Mouse (Mus musculus) spleen, postnatal 36 days (tissue): ENCODE measurements around the gene Atg5.
"Not testable (repeated sequence)": the region's sequence is repeated elsewhere in the genome, so short reads cannot be mapped to it uniquely, and the experiment has no call there.

ENCODE experiments used
- DNase-seq, 2 experiments: peaks; one replicate each; pipeline ENCODE4 v3.0.0; 2022; ENCODE audit warnings: low spot score in 2 of 2, mixed read lengths in 1 of 2

Atg5 gene

GRCm38 (mm10) chr10:44268145-44268860 is at the start of gene Atg5:
TSS of gene Atg5 (plus strand) at chr10:44268358.
- DNase-seq: peak; percentile 98

- not testable (repeated sequence) for DNase-seq
Observed at GRCm38 (mm10) chr10:44219073-44219472, 49.1 kb upstream of the Atg5 start.

GRCm38 (mm10) chr10:44224345-44224744 is 43.8 kb upstream of the Atg5 start:
- DNase-seq: no peak

- DNase-seq: peak; percentile 10 to 22
Observed at GRCm38 (mm10) chr10:44233351-44233750, 34.8 kb upstream of the Atg5 start.

- DNase-seq: not testable (repeated sequence)
Observed at GRCm38 (mm10) chr10:44235298-44235697, 32.9 kb upstream of the Atg5 start.

- DNase-seq: no peak
Observed at GRCm38 (mm10) chr10:44256624-44257023, 11.5 kb upstream of the Atg5 start.

- DNase-seq: no peak
Observed at GRCm38 (mm10) chr10:44265835-44266234, 2.3 kb upstream of the Atg5 start.

- DNase-seq: no peak
Observed at GRCm38 (mm10) chr10:44266561-44266960, 1.6 kb upstream of the Atg5 start.

- no peak for DNase-seq
Observed at GRCm38 (mm10) chr10:44267426-44268142, 574 bp upstream of the Atg5 start.

- DNase-seq: no peak
Observed at GRCm38 (mm10) chr10:44269211-44269610, 1.1 kb downstream of the Atg5 start.

GRCm38 (mm10) chr10:44282323-44282722 is 14.2 kb downstream of the Atg5 start:
- peak in 1 of 2 experiments; percentile 14 for DNase-seq

GRCm38 (mm10) chr10:44285106-44285505 is 16.9 kb downstream of the Atg5 start:
- no peak for DNase-seq

GRCm38 (mm10) chr10:44285935-44286334 is 17.8 kb downstream of the Atg5 start:
- no peak for DNase-seq

GRCm38 (mm10) chr10:44290876-44291275 is 22.7 kb downstream of the Atg5 start:
- DNase-seq: no peak

- DNase-seq: peak in 1 of 2 experiments; percentile 18
Observed at GRCm38 (mm10) chr10:44292205-44292604, 24.0 kb downstream of the Atg5 start.

- no peak for DNase-seq
Observed at GRCm38 (mm10) chr10:44299165-44299564, 31.0 kb downstream of the Atg5 start.

GRCm38 (mm10) chr10:44300078-44300477 is 31.9 kb downstream of the Atg5 start:
- no peak for DNase-seq

- no peak for DNase-seq
Observed at GRCm38 (mm10) chr10:44303648-44304329, 35.6 kb downstream of the Atg5 start.

- DNase-seq: no peak
Observed at GRCm38 (mm10) chr10:44304330-44304717, 36.2 kb downstream of the Atg5 start.

GRCm38 (mm10) chr10:44304845-44305244 is 36.7 kb downstream of the Atg5 start:
- no peak for DNase-seq

GRCm38 (mm10) chr10:44306308-44306707 is 38.1 kb downstream of the Atg5 start:
- no peak for DNase-seq

- DNase-seq: no peak
Observed at GRCm38 (mm10) chr10:44308280-44308679, 40.1 kb downstream of the Atg5 start.

GRCm38 (mm10) chr10:44309250-44309649 is 41.1 kb downstream of the Atg5 start:
- no peak for DNase-seq
